Mouse (Mus musculus) retina, adult 2 months (tissue): ENCODE measurements around the gene Meis1.

ENCODE experiments used
- DNase-seq: peaks from one replicate; pipeline ENCODE4 v3.0.0-alpha.2; 2012; ENCODE audit warnings: low read depth, low spot score

Gene Meis1

DNA sequence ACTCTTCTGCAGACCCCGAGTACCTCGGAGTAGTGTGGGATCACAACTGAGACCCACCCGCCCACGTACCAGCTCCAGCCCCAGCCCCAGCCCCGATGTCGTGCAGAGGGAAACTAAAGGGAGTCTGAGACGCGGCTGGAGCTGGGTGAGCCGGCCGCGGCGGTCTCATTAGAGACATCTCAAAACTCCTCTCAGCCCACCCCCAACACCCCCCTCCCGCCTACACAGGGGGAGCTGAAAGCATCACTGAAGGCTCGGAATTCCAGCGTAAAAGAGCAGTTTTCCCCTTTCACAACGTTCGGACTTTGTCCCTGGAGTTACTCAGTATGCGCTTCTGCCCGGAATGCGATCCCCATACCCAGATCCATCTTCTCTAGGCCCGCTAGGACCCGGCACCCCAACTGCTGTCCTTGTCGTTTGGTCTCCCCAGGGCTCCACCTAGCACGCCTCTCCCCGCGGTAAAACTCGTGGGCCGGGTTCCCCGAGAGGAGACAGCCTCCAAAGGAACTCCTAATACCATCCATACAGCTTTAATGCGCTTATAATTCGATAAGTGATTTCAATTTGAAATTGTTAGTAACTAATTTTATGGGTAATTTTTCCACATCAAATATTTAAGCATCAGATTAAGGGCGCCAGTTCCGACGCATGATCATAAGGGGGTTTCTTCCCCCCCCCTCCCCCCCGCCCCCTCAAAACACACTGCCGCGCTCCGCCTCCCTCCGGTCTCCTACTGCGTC lies 141.7 kb downstream of the Meis1 start:
- DNase-seq = no peak

DNA sequence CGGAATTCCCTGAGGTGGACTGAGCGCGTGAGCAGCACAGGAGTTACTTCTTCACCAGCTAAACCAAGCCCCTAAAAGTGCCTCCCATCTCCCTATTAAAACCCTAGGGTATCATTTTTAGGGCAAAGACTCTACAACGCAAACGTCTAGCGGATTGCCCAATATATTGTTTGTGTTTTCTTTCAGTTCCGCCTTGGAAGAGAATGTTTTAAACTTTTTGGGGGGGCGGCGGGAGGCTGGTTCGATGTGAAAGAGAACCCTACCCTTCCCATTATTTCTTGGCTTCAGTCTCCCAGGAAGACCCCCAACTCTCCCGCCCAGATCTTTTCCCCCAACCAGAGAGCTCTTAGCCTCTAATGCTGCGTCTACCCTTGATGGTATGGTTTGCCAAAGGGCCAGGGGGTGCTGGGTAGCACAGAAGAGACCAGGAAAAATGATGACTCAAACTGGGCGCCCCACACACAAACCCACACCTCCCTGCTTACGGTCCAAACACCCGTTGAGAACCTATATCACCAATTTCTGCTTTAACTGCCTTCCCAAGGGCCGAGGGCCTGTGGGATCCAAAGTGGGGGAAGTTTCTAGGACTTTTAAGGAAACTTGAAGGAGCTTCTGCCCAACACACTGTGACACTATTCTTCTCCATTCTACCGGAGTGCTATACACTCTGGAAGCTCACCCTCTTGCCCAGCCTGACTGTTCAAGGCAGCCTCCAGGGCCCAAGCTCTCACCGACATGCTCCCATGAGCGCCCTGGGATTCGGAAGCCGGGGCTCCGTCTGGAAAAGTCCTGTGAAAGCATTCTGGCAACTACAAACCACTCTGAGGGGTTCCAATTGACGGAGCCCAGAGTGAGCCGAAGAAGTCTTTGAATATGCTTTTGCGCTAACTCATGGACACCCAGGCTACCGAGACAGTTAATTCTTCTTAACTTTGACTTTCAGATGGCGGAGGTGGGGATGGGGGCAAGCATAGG lies 142.6 kb downstream of the Meis1 start:
- DNase-seq = no peak

GRCm38 (mm10) chr11:18875001-18875902 lies 143.5 kb downstream of the Meis1 start:
- DNase-seq = no peak

GRCm38 (mm10) chr11:18874278-18875000 lies 144.3 kb downstream of the Meis1 start:
- no peak for DNase-seq

- no peak for DNase-seq
Observed at GRCm38 (mm10) chr11:18873451-18874277, 145.1 kb downstream of the Meis1 start.

GRCm38 (mm10) chr11:18872793-18873192 lies 146.0 kb downstream of the Meis1 start:
- no peak for DNase-seq

- no peak for DNase-seq
Observed at GRCm38 (mm10) chr11:18872118-18872751, 146.6 kb downstream of the Meis1 start.

- no peak for DNase-seq
Observed at GRCm38 (mm10) chr11:18871170-18872081, 147.4 kb downstream of the Meis1 start.

GRCm38 (mm10) chr11:18870121-18870931 lies 148.5 kb downstream of the Meis1 start:
- no peak for DNase-seq

GRCm38 (mm10) chr11:18869429-18869969 lies 149.3 kb downstream of the Meis1 start:
- no peak for DNase-seq

DNA sequence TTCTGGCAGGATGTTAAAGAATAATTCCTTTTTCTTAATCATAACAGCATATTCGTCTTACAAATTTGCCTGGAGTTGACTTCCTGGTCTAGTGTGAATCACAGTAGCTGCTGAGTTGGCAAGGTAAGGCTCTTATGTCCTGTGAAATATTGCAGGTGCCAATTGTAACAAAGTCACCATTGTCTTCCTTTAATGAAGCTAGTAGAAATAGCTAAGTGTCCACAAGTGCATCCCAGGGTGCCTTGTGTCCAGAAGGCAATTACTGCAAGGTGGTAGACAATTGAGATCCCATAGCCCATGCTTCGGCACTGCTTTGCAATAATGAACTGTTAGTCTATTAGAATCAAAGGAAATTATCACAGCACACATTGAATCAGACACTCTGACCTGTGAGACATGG lies 151.1 kb downstream of the Meis1 start:
- DNase-seq = no peak

GRCm38 (mm10) chr11:18866198-18866836 lies 152.5 kb downstream of the Meis1 start:
- DNase-seq = no peak

DNA sequence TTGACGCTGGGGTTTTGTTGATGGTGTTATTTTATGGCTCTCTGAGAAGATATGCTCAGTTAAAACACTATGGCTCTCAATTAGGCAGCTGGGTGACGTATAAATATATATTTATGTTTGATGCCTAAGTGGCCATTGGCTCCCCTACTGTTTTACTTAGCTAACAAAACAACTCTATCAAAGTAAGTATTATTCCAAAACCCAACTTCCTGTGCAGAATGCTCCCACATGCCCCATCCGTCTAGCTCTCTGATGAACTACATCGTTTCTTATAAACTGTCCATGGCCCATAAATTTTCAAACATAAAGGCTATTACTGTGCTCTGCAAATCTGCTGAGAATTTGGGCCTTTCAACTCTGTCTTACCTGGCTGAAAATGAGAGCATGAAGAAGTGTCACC lies 168.0 kb downstream of the Meis1 start:
- no peak for DNase-seq

DNA sequence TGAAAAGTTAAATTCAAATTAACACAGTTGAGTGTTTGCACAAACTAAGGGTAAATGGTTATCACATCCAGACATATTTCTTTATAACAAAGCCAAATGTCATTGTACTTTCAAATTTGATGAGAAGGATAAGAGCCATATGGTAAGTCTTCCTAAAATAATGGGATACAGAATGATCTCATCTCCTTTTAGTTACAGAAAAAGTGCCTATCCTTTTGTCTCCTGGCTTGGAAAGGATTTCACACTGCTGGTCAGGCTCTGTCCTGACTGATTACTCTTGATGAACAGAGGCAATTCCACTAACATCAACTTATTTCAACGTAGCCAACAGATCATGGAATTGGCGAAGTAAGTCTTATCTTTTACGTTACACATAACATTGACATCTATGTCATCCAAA lies 171.1 kb downstream of the Meis1 start:
- DNase-seq = no peak

GRCm38 (mm10) chr11:18846472-18846871 lies 172.3 kb downstream of the Meis1 start:
- no peak for DNase-seq

DNA sequence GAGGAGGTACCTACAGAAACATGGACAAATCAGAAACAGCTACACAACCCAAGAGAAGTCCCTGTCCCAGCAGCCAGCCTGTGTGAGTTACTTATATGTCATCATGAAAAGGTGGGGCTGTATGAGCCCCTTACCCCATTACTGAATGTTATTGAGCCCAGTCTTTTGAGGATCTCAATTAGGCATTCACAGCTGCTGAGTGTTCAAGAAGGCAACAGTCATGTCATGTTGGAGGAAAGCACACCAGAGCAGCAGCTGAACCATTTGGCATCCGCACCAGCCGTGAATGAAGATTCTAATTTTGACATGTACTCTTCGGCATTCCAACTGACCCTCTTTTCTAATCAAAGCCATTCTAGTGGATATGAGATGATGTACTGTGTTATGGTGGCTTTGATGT lies 172.9 kb downstream of the Meis1 start:
- no peak for DNase-seq

DNA sequence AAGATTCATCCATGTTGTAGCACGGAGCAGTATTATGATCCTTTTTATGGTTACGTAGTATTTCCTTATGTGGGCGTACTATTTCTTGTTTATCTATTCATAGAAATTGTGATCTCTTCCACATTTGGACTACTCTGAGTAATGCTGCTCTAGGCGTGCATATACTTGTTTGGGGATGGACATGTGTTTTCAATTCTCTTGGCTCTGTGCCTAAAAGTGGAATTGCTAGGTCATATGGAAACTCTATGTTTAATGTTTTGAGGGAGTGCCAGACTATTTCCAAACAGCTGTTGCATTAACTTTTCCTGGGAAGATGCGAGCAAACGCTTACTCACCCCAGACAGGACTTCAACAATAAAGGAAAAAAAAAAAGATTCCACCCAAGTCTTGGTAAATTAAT lies 173.3 kb downstream of the Meis1 start:
- no peak for DNase-seq
